Mouse (Mus musculus): ENCODE data around the gene Vps37d. TPM values are rescaled to one million over a fixed set of nuclear protein-coding genes. Genes with fewer than 3 reads are reported as not detected.

The Vps37d gene
- polyA plus RNA-seq, 1 experiment from 2014 or later: 15.1 TPM

Other genes starting within 250 kb of the Vps37d start
- gene Tmem270, start 171.5 kb downstream of the Vps37d start, polyA plus RNA-seq (2015; fragmentation: Nextera tagmentation; extraction: Ambion mirVana): not detected in 2 replicates
- gene Cldn13, start 162.7 kb downstream of the Vps37d start, polyA plus RNA-seq (2015; fragmentation: Nextera tagmentation; extraction: Ambion mirVana): 0.45 and 2.0 TPM in 2 replicates
- 19.9 and 21.7 TPM in 2 replicates for gene Mettl27, start 145.9 kb downstream of the Vps37d start, polyA plus RNA-seq (2015; fragmentation: Nextera tagmentation; extraction: Ambion mirVana)
- gene Cldn4, start 131.3 kb downstream of the Vps37d start, polyA plus RNA-seq (2015; fragmentation: Nextera tagmentation; extraction: Ambion mirVana): 16.7 and 18.9 TPM in 2 replicates
- gene Cldn3, start 92.1 kb downstream of the Vps37d start, polyA plus RNA-seq (2015; fragmentation: Nextera tagmentation; extraction: Ambion mirVana): 8.1 and 8.4 TPM in 2 replicates
- 51.7 and 55.1 TPM in 2 replicates for gene Abhd11, start 69.1 kb downstream of the Vps37d start, polyA plus RNA-seq (2015; fragmentation: Nextera tagmentation; extraction: Ambion mirVana)
- 11.7 and 13.1 TPM in 2 replicates for gene Stx1a, start 54.8 kb downstream of the Vps37d start, polyA plus RNA-seq (2015; fragmentation: Nextera tagmentation; extraction: Ambion mirVana)
- gene Dnajc30, start 14.1 kb downstream of the Vps37d start, polyA plus RNA-seq (2015; fragmentation: Nextera tagmentation; extraction: Ambion mirVana): 35.5 and 35.7 TPM in 2 replicates
- 143 and 145 TPM in 2 replicates for gene Bud23, start 13.3 kb downstream of the Vps37d start, polyA plus RNA-seq (2015; fragmentation: Nextera tagmentation; extraction: Ambion mirVana)
- 1.6 and 2.2 TPM in 2 replicates for gene Mlxipl, start 11.6 kb upstream of the Vps37d start, polyA plus RNA-seq (2015; fragmentation: Nextera tagmentation; extraction: Ambion mirVana)
- 29.0 and 32.5 TPM in 2 replicates for gene Tbl2, start 71.4 kb upstream of the Vps37d start, polyA plus RNA-seq (2015; fragmentation: Nextera tagmentation; extraction: Ambion mirVana)
- 47.3 and 50.0 TPM in 2 replicates for gene Bcl7b, start 90.0 kb upstream of the Vps37d start, polyA plus RNA-seq (2015; fragmentation: Nextera tagmentation; extraction: Ambion mirVana)
- 48.9 and 50.3 TPM in 2 replicates for gene Baz1b, start 109.0 kb upstream of the Vps37d start, polyA plus RNA-seq (2015; fragmentation: Nextera tagmentation; extraction: Ambion mirVana)
- 19.4 and 21.1 TPM in 2 replicates for gene Fzd9, start 173.0 kb upstream of the Vps37d start, polyA plus RNA-seq (2015; fragmentation: Nextera tagmentation; extraction: Ambion mirVana)

All from limb, embryonic 13.5 days (tissue).